Mouse (Mus musculus) lung, postnatal 36 days (tissue): ENCODE data around the gene 2810021J22Rik.

ENCODE experiments used
- DNase-seq: peaks from one replicate; pipeline ENCODE4 v3.0.0; 2022; ENCODE audit warnings: mixed read lengths

2810021J22Rik gene

DNA sequence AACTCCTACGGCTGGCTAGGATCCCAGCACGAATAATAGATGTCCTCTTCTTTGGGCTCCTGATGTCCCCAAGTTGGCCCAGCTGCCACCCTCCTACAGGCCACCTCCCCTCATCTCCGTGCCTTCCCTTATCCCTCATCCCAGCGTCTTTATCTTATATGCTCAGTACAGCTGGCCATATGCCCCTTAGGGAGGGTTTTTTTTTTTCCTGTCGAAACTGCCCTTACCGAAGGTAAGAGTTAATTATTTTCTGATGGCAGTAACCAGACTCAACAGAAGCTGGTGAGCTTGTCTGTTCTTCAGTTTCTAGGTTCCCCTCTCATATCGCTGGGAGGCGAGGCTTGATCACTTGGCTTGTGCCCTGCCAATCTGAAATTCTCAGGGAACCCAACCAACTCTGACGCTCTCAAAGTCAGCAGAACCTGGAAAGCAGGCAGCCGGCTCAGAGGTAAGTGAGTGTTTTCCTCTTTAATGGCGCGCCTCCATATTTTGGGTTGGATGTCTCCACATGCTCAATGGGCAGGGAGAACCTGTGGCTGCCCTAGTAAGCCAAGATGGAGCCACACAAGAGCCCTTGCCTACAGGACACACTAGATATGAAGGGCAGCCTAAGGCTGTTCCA lies 50.8 kb downstream of the 2810021J22Rik start, which contains the start of gene Btnl10:
Gene Btnl10, plus strand, starts transcription at position 164 of the 622 bp plus-strand sequence.
- DNase-seq: no peak

DNA sequence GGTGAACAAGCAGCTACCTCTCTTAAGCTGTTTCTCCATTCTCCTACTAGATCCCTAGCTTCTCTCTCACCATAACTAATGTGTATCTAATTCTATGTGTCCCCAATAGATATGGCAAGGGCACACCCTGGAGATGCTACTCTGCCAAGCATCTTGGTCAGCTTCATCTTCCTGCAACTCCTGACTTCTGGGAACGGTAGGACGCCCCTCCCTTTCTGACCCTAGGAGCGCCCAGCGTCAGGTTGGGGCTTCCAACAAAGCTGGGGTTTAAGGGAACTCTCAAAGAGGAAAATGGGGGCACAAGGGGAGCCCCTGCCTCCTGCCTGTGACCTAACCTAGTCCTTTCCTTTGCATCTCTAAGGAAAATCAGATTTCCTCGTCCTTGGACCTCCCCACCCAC lies 51.7 kb downstream of the 2810021J22Rik start:
- DNase-seq: no peak

DNA sequence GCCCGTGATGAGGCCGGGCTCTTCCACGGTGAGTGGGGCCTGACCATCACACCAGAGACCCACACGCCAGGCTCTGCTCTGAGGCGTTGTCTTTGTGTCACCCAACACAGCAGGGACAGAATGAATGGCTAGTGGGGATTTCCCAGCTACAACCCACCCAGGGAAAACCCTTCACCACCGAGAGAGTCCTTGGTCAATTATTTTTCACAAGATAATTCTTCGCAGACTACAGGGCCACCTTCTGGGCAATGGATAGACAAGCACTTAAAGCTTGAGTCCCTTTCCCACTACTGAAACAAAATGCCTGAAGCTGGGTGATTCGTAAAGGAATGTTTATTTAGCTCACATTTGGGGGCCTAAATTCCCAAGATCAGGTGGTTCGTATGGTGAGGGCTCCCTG lies 55.4 kb downstream of the 2810021J22Rik start:
- DNase-seq: no peak

DNA sequence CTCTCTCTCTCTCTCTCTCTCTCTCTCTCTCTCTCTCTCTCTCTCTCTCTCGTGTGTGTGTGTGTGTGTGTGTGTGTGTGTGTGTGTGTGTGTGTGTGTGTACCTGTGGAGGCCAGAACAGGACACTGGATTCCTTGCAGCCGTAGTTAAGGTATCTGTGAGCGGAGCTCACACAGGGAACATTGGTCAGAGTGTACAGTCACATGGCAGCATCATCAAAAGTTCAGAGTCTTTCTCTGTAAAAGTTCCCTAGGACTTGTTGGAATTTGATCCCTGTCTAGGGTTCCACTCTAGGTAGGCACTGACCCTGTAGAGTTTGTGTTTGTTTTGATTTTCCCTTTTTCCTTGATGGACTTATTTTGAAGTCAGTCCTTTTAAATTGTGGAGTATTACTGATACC lies 59.6 kb downstream of the 2810021J22Rik start:
- DNase-seq: no peak

- no peak for DNase-seq
Observed at GRCm38 (mm10) chr11:58927053-58927452, 60.0 kb downstream of the 2810021J22Rik start.

GRCm38 (mm10) chr11:58927790-58928651 lies 61.0 kb downstream of the 2810021J22Rik start:
- DNase-seq: peak; percentile 77

DNA sequence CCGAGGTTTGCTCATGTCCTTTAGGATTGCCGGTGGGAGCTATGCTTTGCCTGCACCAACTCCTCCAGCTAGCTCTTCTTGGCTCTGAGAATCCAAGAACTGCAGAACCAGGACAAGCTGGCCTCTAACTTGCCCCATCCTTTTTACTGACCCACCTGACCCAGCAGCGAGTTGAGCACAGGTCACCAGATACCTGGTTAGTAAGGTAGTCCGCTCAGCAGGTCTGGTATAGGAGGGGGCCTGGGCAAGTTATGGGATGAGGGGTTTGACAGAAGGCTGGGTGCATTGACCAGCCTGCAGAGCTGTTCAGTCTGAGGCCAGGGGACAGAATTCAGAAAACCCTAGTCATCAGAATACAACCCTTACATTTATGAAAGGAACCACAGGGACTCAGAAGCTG lies 62.0 kb downstream of the 2810021J22Rik start:
- no peak for DNase-seq

- no peak for DNase-seq
Observed at GRCm38 (mm10) chr11:58929641-58930040, 62.6 kb downstream of the 2810021J22Rik start.

DNA sequence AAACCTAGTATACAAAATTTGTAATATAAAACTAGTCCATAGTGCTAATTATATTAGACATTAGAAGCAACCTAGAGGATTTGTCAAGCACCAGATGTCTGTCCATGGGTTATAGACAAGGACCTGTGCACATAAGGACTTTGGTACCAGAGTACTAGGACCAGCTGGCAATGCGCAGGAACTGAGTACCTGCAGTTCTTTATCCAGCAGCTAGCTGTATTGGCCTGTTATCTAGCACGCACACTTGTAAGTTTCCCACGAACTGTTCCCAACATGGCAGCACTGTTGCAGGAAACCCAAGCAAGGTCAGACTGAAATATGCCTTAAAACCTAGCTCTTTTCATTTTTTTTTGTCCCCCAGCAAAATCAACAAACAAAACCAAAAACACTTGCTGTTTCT lies 63.2 kb downstream of the 2810021J22Rik start:
- no peak for DNase-seq

- DNase-seq: no peak
Observed at GRCm38 (mm10) chr11:58931576-58931975, 64.6 kb downstream of the 2810021J22Rik start.
